Mouse (Mus musculus) brain, embryonic 14.5 days (tissue): ENCODE results near the gene Mcfd2. TPM values are rescaled to one million over a fixed set of nuclear protein-coding genes. Genes with fewer than 3 reads are reported as not detected.

Experiments used
- DNase-seq: peaks from one replicate; pipeline ENCODE4 v3.0.0-alpha.2; 2011; ENCODE audit warnings: low read depth
- CTCF ChIP-seq: fragments of 200-500 bp; IDR thresholded peaks from 2 replicates; pipeline ENCODE4 v1.5.1; 2012; ENCODE audit warnings: inconsistent platforms, mild to moderate bottlenecking, moderate library complexity, borderline replicate concordance; ENCODE audit not compliant: insufficient read depth, insufficient read length; ENCODE audit errors: extremely low read depth
- POLR2A ChIP-seq: fragments of 200-500 bp; IDR thresholded peaks from 2 replicates; pipeline ENCODE4 v1.6.1; 2012; ENCODE audit warnings: mild to moderate bottlenecking, inconsistent platforms, borderline replicate concordance; ENCODE audit not compliant: poor library complexity, insufficient read depth, insufficient read length, severe bottlenecking; ENCODE audit errors: extremely low read depth
- polyA plus RNA-seq: library from polyadenylated mRNA; depleted of rRNA; stranded (reverse); fragments of >200 nt; gene quantifications from 2 replicates; pipeline ENCODE4 v1.2.3, GENCODE M21; 2012; rRNA removed

Gene Mcfd2
- polyA plus RNA-seq, 1 experiment, result 40.1 TPM

- peak; percentile 31 for DNase-seq
- no peak for TF ChIP-seq CTCF
- no peak for TF ChIP-seq POLR2A
Measured at GRCm38 (mm10) chr17:87254384-87254783, 11.4 kb downstream of the Mcfd2 start.

GRCm38 (mm10) chr17:87246103-87246502, 19.6 kb downstream of the Mcfd2 start:
- DNase-seq, result no peak

GRCm38 (mm10) chr17:87237826-87238225, 27.9 kb downstream of the Mcfd2 start:
- TF ChIP-seq POLR2A, result no peak
- no peak for TF ChIP-seq CTCF
- DNase-seq, result no peak

More at GRCm38 (mm10) chr17:87246103-87246502, 19.6 kb downstream of the Mcfd2 start:
- no peak for TF ChIP-seq POLR2A
- TF ChIP-seq CTCF, result no peak

GRCm38 (mm10) chr17:87236725-87237650, 28.7 kb downstream of the Mcfd2 start:
- peak; percentile 77 for DNase-seq
- TF ChIP-seq POLR2A (no peak), CTCF (no peak)

- no peak for DNase-seq
- TF ChIP-seq CTCF (no peak), POLR2A (no peak)
Measured at GRCm38 (mm10) chr17:87235019-87235418, 30.7 kb downstream of the Mcfd2 start.

- no peak for TF ChIP-seq POLR2A
- TF ChIP-seq CTCF, result no peak
- DNase-seq, result no peak
Measured at GRCm38 (mm10) chr17:87227878-87228277, 37.9 kb downstream of the Mcfd2 start.

GRCm38 (mm10) chr17:87226079-87226640, 39.6 kb downstream of the Mcfd2 start:
- TF ChIP-seq CTCF (no peak), POLR2A (no peak)
- no peak for DNase-seq

GRCm38 (mm10) chr17:87225384-87225783, 40.4 kb downstream of the Mcfd2 start:
- TF ChIP-seq POLR2A (no peak), CTCF (no peak)
- no peak for DNase-seq

- TF ChIP-seq CTCF (no peak), POLR2A (no peak)
- no peak for DNase-seq
Measured at GRCm38 (mm10) chr17:87224461-87224860, 41.3 kb downstream of the Mcfd2 start.

GRCm38 (mm10) chr17:87219456-87219855, 46.3 kb downstream of the Mcfd2 start:
- DNase-seq, result no peak
- TF ChIP-seq CTCF (no peak), POLR2A (no peak)

- DNase-seq, result no peak
- TF ChIP-seq CTCF (no peak), POLR2A (no peak)
Measured at GRCm38 (mm10) chr17:87214523-87214922, 51.2 kb downstream of the Mcfd2 start.

GRCm38 (mm10) chr17:87210525-87210924, 55.2 kb downstream of the Mcfd2 start:
- TF ChIP-seq CTCF, result no peak
- TF ChIP-seq POLR2A, result no peak
- no peak for DNase-seq

- TF ChIP-seq POLR2A, result no peak
- TF ChIP-seq CTCF, result no peak
- DNase-seq, result no peak
Measured at GRCm38 (mm10) chr17:87206885-87207284, 58.9 kb downstream of the Mcfd2 start.

Other genes with a start within 250 kb of the Mcfd2 start
- 21.6 and 32.7 TPM in 2 replicates for gene Pigf, start 240.5 kb downstream of the Mcfd2 start, polyA plus RNA-seq
- gene Cript, start 240.4 kb downstream of the Mcfd2 start, polyA plus RNA-seq, result 77.1 and 77.5 TPM in 2 replicates
- 15.6 and 23.0 TPM in 2 replicates for gene Socs5, start 158.3 kb downstream of the Mcfd2 start, polyA plus RNA-seq
- gene Ttc7, start 17.0 kb upstream of the Mcfd2 start, polyA plus RNA-seq, result 8.1 and 8.8 TPM in 2 replicates
- 0.16 TPM in 1 of 2 replicates, not detected in the other for gene Stpg4, start 161.8 kb upstream of the Mcfd2 start, polyA plus RNA-seq
- gene Calm2, start 181.0 kb upstream of the Mcfd2 start, polyA plus RNA-seq, result 919 and 1,119 TPM in 2 replicates